Mouse (Mus musculus) liver, postnatal 0 days (tissue): ENCODE data around the gene Zbtb20. TPM values are rescaled to one million over a fixed set of nuclear protein-coding genes. Genes with fewer than 3 reads are reported as not detected.

Source experiments
- ATAC-seq: fragments of 200-750 bp; cut with Nextera tagmentation; 2 replicates; pipeline ENCODE4 v1.8.0; 2017; ENCODE audit warnings: mild to moderate bottlenecking, moderate library complexity
- DNase-seq: peaks from one replicate; pipeline ENCODE4 v3.0.0-alpha.2; 2016
- H3K27ac ChIP-seq: fragments of 300-500 bp; sonication (generic); 2 replicates; pipeline ENCODE4 v1.5.1; 2014; ENCODE audit warnings: antibody characterized with exemption, moderate library complexity, mild to moderate bottlenecking, low read depth
- H3K27me3 ChIP-seq: fragments of 300-500 bp; sonication (generic); 2 replicates; pipeline ENCODE4 v1.6.1; 2014; ENCODE audit warnings: low read length, control low read depth, mixed read lengths; ENCODE audit not compliant: insufficient read depth
- H3K36me3 ChIP-seq: fragments of 300-500 bp; sonication (generic); replicated peaks from 2 replicates; pipeline ENCODE4 v1.6.1; 2014; ENCODE audit warnings: mild to moderate bottlenecking, control low read depth, low read length, moderate library complexity, mixed read lengths; ENCODE audit not compliant: insufficient read depth
- H3K4me1 ChIP-seq: fragments of 300-500 bp; sonication (generic); 2 replicates; pipeline ENCODE4 v1.6.1; 2014; ENCODE audit warnings: antibody characterized with exemption, mild to moderate bottlenecking, control low read depth; ENCODE audit not compliant: insufficient read depth
- H3K4me2 ChIP-seq: fragments of 300-500 bp; sonication (generic); 2 replicates; pipeline ENCODE4 v1.6.1; 2014; ENCODE audit warnings: low read depth, mild to moderate bottlenecking, low read length, moderate library complexity, mixed read lengths
- H3K4me3 ChIP-seq: fragments of 300-500 bp; sonication (generic); 2 replicates; pipeline ENCODE4 v1.5.1; 2014; ENCODE audit warnings: low read depth, low read length
- H3K9ac ChIP-seq: fragments of 300-500 bp; sonication (generic); replicated peaks from 2 replicates; pipeline ENCODE4 v1.6.1; 2014; ENCODE audit warnings: mild to moderate bottlenecking, moderate library complexity
- H3K9me3 ChIP-seq: fragments of 300-500 bp; sonication (generic); 2 replicates; pipeline ENCODE4 v1.6.1; 2016; ENCODE audit warnings: mild to moderate bottlenecking, control low read depth, low read length, mixed read lengths
- CTCF ChIP-seq: sonication (generic); IDR thresholded peaks from 2 replicates; pipeline ENCODE4 v1.5.1; 2016; ENCODE audit warnings: antibody characterized with exemption, low read depth
- EP300 ChIP-seq: IDR thresholded peaks from 2 replicates; pipeline ENCODE4 v1.6.1; 2016; ENCODE audit warnings: antibody characterized with exemption, low read depth, mild to moderate bottlenecking
- WGBS: fragments of 180-500 bp; shearing (Covaris S2); extraction: QIAGEN DNeasy Blood & Tissue Kit; methylation state at CpG from one replicate; pipeline ENCODE4 v1.1.7; 2014; ENCODE audit not compliant: insufficient replicate concordance; 5-methylcytosine and 5-hydroxymethylcytosine counted together
- polyA plus RNA-seq: library from polyadenylated mRNA; unstranded; fragments of >200 nt; fragmentation: Nextera tagmentation; extraction: Ambion mirVana; gene quantifications from 2 replicates; pipeline ENCODE4 v1.2.1, GENCODE M21; 2015

The Zbtb20 gene
- polyA plus RNA-seq, 1 experiment from 2014 or later: 9.2 TPM

GRCm38 (mm10) chr16:43129966-43130365, 254.3 kb downstream of the Zbtb20 start:
- ATAC-seq (no peak), DNase-seq (no peak)
- Histone ChIP-seq H3K4me1 (no peaks in the 10 kb centered on the region), H3K9ac (no peak overlapping the region), H3K4me2 (no peak overlapping the region), H3K27ac (no peak overlapping the region), H3K4me3 (no peak overlapping the region), H3K36me3 (no peaks in the 10 kb centered on the region), H3K9me3 (no peaks in the 10 kb centered on the region), H3K27me3 (no peaks in the 10 kb centered on the region)
- TF ChIP-seq EP300 (no peak), CTCF (no peak)
- 79% methylated on average over 4 of the region's 4 CpGs for WGBS

- Histone ChIP-seq H3K4me3 (no peak overlapping the region), H3K27me3 (no peaks in the 10 kb centered on the region), H3K9me3 (no peaks in the 10 kb centered on the region), H3K4me2 (no peak overlapping the region), H3K9ac (no peak overlapping the region), H3K27ac (no peak overlapping the region), H3K36me3 (no peaks in the 10 kb centered on the region), H3K4me1 (no peaks in the 10 kb centered on the region)
- no peak for ATAC-seq
- WGBS: 67% methylated on average over 6 of the region's 6 CpGs
- no peak for DNase-seq
- TF ChIP-seq EP300: no peak
- TF ChIP-seq CTCF: no peak
Measured at GRCm38 (mm10) chr16:43130583-43130982, 254.9 kb downstream of the Zbtb20 start.

DNA sequence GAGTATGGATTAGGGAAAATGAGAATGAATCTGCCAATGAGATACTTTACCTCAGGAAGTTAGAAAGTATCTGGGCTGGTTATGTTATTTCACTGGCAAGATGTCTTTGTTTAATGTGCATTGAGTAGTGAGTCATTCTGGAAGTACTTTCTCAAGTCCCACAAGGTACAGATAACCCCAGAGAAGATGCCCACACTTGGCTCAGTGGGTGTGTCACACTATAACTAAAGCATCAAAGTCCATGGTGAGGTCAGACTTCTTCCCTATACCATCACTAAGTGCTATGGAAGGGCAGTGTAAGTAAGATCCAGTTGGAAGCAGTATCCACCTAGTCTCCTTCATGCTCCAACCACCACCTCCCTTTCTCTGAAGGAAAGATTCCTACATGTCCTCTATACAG, 255.4 kb downstream of the Zbtb20 start:
- H3K4me3 ChIP-seq: no peak overlapping the region
- H3K27ac ChIP-seq: no peak overlapping the region
- H3K9ac ChIP-seq: no peak overlapping the region
- no peaks in the 10 kb centered on the region for H3K27me3 ChIP-seq
- no peak for ATAC-seq
- H3K4me1 ChIP-seq: no peaks in the 10 kb centered on the region
- H3K4me2 ChIP-seq: no peak overlapping the region
- no peaks in the 10 kb centered on the region for H3K9me3 ChIP-seq
- DNase-seq: no peak
- H3K36me3 ChIP-seq: no peaks in the 10 kb centered on the region
- TF ChIP-seq EP300: no peak

- Histone ChIP-seq H3K9me3 (no peaks in the 10 kb centered on the region), H3K9ac (no peak overlapping the region), H3K4me1 (no peaks in the 10 kb centered on the region), H3K36me3 (no peaks in the 10 kb centered on the region), H3K4me3 (no peak overlapping the region), H3K27me3 (no peaks in the 10 kb centered on the region), H3K4me2 (no peak overlapping the region), H3K27ac (no peak overlapping the region)
- peak; percentile 57 for TF ChIP-seq CTCF
- TF ChIP-seq EP300: no peak
- 69% methylated on average over 4 of the region's 4 CpGs for WGBS
- ATAC-seq: no peak
- DNase-seq: peak; percentile 13
Measured at GRCm38 (mm10) chr16:43168506-43168905, 292.8 kb downstream of the Zbtb20 start.

GRCm38 (mm10) chr16:43169273-43169905, 293.7 kb downstream of the Zbtb20 start:
- 75% methylated on average over 2 of the region's 2 CpGs for WGBS
- DNase-seq (no peak), ATAC-seq (no peak)
- H3K4me1 ChIP-seq: no peaks in the 10 kb centered on the region
- no peak for TF ChIP-seq EP300
- no peak for TF ChIP-seq CTCF
- no peaks in the 10 kb centered on the region for H3K36me3 ChIP-seq
- no peak overlapping the region for H3K4me3 ChIP-seq
- no peak overlapping the region for H3K27ac ChIP-seq
- H3K9ac ChIP-seq: no peak overlapping the region
- H3K27me3 ChIP-seq: no peaks in the 10 kb centered on the region
- no peak overlapping the region for H3K4me2 ChIP-seq
- no peaks in the 10 kb centered on the region for H3K9me3 ChIP-seq

GRCm38 (mm10) chr16:43172139-43172538, 296.5 kb downstream of the Zbtb20 start:
- ATAC-seq: no peak
- 80% methylated on average over 2 of the region's 2 CpGs for WGBS
- no peak for DNase-seq

GRCm38 (mm10) chr16:43172912-43173311, 297.2 kb downstream of the Zbtb20 start:
- TF ChIP-seq CTCF (no peak), EP300 (no peak)
- no peaks in the 10 kb centered on the region for H3K36me3 ChIP-seq
- 74% methylated on average over 1 of the region's 1 CpGs for WGBS
- H3K4me3 ChIP-seq: no peak overlapping the region
- H3K4me1 ChIP-seq: no peaks in the 10 kb centered on the region
- no peaks in the 10 kb centered on the region for H3K27me3 ChIP-seq
- no peak overlapping the region for H3K27ac ChIP-seq
- DNase-seq: no peak
- no peak overlapping the region for H3K9ac ChIP-seq
- H3K9me3 ChIP-seq: no peaks in the 10 kb centered on the region
- H3K4me2 ChIP-seq: no peak overlapping the region
- no peak for ATAC-seq

More at GRCm38 (mm10) chr16:43172139-43172538, 296.5 kb downstream of the Zbtb20 start:
- H3K4me1 ChIP-seq: no peaks in the 10 kb centered on the region
- no peak overlapping the region for H3K9ac ChIP-seq
- no peak overlapping the region for H3K4me2 ChIP-seq
- no peak for TF ChIP-seq EP300
- no peak for TF ChIP-seq CTCF
- H3K36me3 ChIP-seq: no peaks in the 10 kb centered on the region
- no peak overlapping the region for H3K27ac ChIP-seq
- H3K27me3 ChIP-seq: no peaks in the 10 kb centered on the region
- H3K4me3 ChIP-seq: no peak overlapping the region
- no peaks in the 10 kb centered on the region for H3K9me3 ChIP-seq
